Mouse (Mus musculus): ENCODE results near the gene Prss50.

GRCm38 (mm10) chr9:110836112-110836511 is 21.7 kb upstream of the Prss50 start:
- TF ChIP-seq GATA1 (IDR thresholded peaks at IDR 0.05; ENCODE audit: borderline replicate concordance, low read length): no peak
- no peak for TF ChIP-seq FLI1 (IDR thresholded peaks at IDR 0.05; ENCODE audit: low read length)
